Mouse (Mus musculus): ENCODE results near the gene Notch3. TPM values are rescaled to one million over a fixed set of nuclear protein-coding genes. Genes with fewer than 3 reads are reported as not detected.
"Not testable (repeated sequence)": the region's sequence is repeated elsewhere in the genome, so short reads cannot be mapped to it uniquely, and the experiment has no call there.

Notch3 gene
- total RNA-seq, 1 experiment, result 37.4 TPM

DNA sequence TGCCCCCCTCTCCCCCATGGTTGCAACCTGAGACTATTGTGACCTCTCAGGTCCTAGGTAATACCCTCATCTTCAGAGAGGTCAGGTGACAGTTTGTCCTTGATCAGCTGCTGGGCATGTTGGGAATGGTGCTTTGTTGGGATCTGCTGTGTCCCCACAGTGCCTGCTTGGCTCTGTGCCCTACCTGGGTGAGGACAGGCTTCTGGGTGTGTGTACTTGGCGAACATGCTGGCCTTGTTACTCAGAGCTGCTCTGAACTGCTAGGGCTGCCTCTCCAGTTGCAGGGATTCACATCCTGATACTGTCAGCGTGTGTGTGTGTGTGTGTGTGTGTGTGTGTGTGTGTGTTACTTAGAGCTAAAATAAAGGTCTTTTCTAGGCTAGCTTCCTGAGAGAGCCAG, 56.2 kb downstream of the Notch3 start:
- H3K4me3 ChIP-seq (ENCODE audit: insufficient read depth in 1 of 2, low read depth in 1 of 2, low read length in 2 of 2, poor library complexity in 1 of 2, severe bottlenecking in 1 of 2), result no peak overlapping the region
- no peaks in the 10 kb centered on the region for H3K9me3 ChIP-seq (ENCODE audit: control insufficient read depth, insufficient read depth, low read depth, low read length)
- in situ Hi-C loops (cut with MboI; ENCODE audit: low sequenced_read_pairs in 2 of 2, unreplicated experiment in 2 of 2), result no loop called here
- TF ChIP-seq ZC3H11A (IDR thresholded peaks at IDR 0.05; ENCODE audit: borderline replicate concordance, low read depth, low read length) (no peak), MAFK (IDR thresholded peaks at IDR 0.05; ENCODE audit: insufficient read depth, low read depth, low read length) (no peak), ZNF384 (IDR thresholded peaks at IDR 0.05; ENCODE audit: low read depth, low read length) (no peak)
- H3K36me3 ChIP-seq (ENCODE audit: control insufficient read depth, insufficient read depth, low read length, poor library complexity, severe bottlenecking), result no peaks in the 10 kb centered on the region
- no peak for DNase-seq (ENCODE audit: low read depth, low spot score)
- peaks cover 0 to 7% of the 10 kb centered on the region in 2 experiments; a peak in 1 of 4 replicates for H3K4me1 ChIP-seq (ENCODE audit: control insufficient read depth in 2 of 2, insufficient read depth in 2 of 2, low read length in 2 of 2, poor library complexity in 1 of 2)
- no peak overlapping the region for H3K27ac ChIP-seq (ENCODE audit: insufficient read depth, low read depth, low read length, poor library complexity, severe bottlenecking)
- no peak overlapping the region for H3K9ac ChIP-seq (ENCODE audit: insufficient read depth, low read depth, low read length, poor library complexity, severe bottlenecking)

DNA sequence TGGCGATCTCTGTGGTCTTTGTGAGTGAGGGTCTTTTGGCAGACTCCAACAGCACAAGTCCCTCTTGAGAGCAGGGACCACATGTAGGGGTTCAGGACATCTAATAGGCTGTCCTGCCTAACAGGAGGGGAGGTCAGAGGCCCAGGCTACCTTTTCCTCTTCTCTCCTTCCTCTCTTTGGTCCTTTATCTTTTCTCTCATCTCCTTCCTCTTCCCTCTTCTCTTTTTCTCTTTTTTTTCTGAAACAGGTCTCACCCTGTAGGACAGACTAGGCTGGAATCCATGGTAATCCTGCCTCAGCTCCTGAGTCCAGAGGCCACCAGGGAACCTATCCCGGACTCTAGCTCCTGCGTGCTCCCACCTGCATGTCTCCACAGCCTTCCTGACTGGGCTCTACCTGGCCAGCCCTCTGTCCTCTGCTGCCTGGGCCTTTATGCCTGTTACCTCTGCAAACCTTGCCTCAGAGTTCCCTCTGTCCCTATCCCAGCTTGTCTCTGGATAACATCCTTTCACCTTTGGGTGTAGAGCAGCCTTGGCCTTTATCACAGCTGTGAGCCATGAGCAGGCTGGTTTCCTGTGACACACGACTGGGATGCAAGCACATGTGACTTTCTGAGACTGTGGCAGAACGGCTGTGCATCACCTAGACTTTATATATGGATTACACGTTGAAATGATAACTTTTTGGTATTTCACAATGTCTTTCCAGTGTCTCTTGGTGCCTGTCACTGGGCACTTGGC, 57.3 kb downstream of the Notch3 start:
- Histone ChIP-seq H3K9me3 (ENCODE audit: control insufficient read depth, insufficient read depth, low read depth, low read length) (no peaks in the 10 kb centered on the region), H3K4me3 (ENCODE audit: insufficient read depth in 1 of 2, low read depth in 1 of 2, low read length in 2 of 2, poor library complexity in 1 of 2, severe bottlenecking in 1 of 2) (no peak overlapping the region), H3K36me3 (ENCODE audit: control insufficient read depth, insufficient read depth, low read length, poor library complexity, severe bottlenecking) (no peaks in the 10 kb centered on the region), H3K27ac (ENCODE audit: insufficient read depth, low read depth, low read length, poor library complexity, severe bottlenecking) (no peak overlapping the region), H3K4me1 (ENCODE audit: control insufficient read depth in 2 of 2, insufficient read depth in 2 of 2, low read length in 2 of 2, poor library complexity in 1 of 2) (peaks cover 0 to 4% of the 10 kb centered on the region in 2 experiments; a peak in 1 of 4 replicates), H3K9ac (ENCODE audit: insufficient read depth, low read depth, low read length, poor library complexity, severe bottlenecking) (no peak overlapping the region)
- DNase-seq (ENCODE audit: low read depth, low spot score), result no peak
- TF ChIP-seq HCFC1 (IDR thresholded peaks at IDR 0.05; ENCODE audit: borderline replicate concordance, insufficient read depth, low read length) (no peak), ZNF384 (IDR thresholded peaks at IDR 0.05; ENCODE audit: low read depth, low read length) (no peak), MAFK (IDR thresholded peaks at IDR 0.05; ENCODE audit: insufficient read depth, low read depth, low read length) (no peak), CHD2 (IDR thresholded peaks at IDR 0.05; ENCODE audit: low read depth, low read length) (no peak), ZC3H11A (IDR thresholded peaks at IDR 0.05; ENCODE audit: borderline replicate concordance, low read depth, low read length) (no peak)
- in situ Hi-C loops (cut with MboI; ENCODE audit: low sequenced_read_pairs in 2 of 2, unreplicated experiment in 2 of 2), result no loop called here

DNA sequence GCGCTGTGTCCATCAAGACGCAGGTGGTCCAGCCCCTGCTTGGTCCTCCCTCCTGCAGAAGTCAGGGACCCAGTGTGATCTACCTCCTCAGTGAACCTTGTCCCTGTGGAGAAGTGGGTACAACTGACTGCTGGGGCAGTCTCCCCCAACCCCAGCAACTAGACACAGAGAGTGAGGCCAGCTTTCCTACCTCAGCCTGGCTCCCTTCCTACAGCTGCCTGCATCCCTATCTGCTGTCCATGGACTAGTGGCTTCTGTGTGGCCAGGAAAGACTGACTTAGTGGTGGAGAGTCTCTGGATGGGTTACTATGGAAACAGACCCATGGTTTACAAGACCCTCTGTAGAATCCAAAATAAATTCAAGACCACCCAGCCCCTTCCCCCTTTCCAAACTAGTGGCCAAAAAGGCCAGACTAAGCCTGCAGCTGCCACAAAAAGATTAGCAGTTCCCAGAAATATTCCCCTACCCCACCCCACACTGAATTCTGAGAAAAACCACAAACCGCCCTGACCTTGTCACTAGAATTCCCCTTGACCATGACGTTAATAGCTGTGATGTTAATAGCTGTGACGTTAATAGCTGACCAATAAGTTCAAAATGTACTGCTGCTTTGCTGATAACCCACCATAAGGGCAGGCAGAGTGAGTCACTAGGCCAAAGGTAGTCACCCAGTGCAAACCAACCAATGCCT, 58.2 kb downstream of the Notch3 start:
- in situ Hi-C loops (cut with MboI; ENCODE audit: low sequenced_read_pairs in 2 of 2, unreplicated experiment in 2 of 2); H3K4me1 ChIP-seq (ENCODE audit: control insufficient read depth in 2 of 2, insufficient read depth in 2 of 2, low read length in 2 of 2, poor library complexity in 1 of 2); H3K4me3 ChIP-seq (ENCODE audit: insufficient read depth in 1 of 2, low read depth in 1 of 2, low read length in 2 of 2, poor library complexity in 1 of 2, severe bottlenecking in 1 of 2); H3K9me3 ChIP-seq (ENCODE audit: control insufficient read depth, insufficient read depth, low read depth, low read length); DNase-seq (ENCODE audit: low read depth, low spot score); H3K27ac ChIP-seq (ENCODE audit: insufficient read depth, low read depth, low read length, poor library complexity, severe bottlenecking); H3K9ac ChIP-seq (ENCODE audit: insufficient read depth, low read depth, low read length, poor library complexity, severe bottlenecking); H3K36me3 ChIP-seq (ENCODE audit: control insufficient read depth, insufficient read depth, low read length, poor library complexity, severe bottlenecking): not testable (repeated sequence)

DNA sequence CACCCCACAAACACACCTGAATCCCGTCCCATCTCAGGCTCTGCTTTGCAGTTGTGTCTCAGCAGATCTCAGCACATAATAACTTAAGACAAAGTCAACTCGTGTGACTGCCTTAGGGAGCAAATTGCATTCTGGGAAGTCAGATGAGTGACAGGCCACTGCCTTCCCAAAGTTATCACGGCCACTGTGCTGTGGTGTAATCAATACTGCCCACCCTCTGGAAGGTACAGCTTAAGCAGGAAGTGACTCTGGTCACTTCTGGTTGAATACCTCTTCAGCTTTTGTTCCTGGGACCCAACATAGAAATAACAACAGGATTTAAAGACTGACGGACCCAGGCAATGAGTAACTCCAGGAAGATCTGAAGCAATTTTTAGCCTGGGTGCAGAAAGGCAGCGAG, 58.8 kb downstream of the Notch3 start:
- TF ChIP-seq HCFC1 (IDR thresholded peaks at IDR 0.05; ENCODE audit: borderline replicate concordance, insufficient read depth, low read length) (no peak), ZC3H11A (IDR thresholded peaks at IDR 0.05; ENCODE audit: borderline replicate concordance, low read depth, low read length) (no peak), CHD2 (IDR thresholded peaks at IDR 0.05; ENCODE audit: low read depth, low read length) (no peak), ZNF384 (IDR thresholded peaks at IDR 0.05; ENCODE audit: low read depth, low read length) (no peak), MAFK (IDR thresholded peaks at IDR 0.05; ENCODE audit: insufficient read depth, low read depth, low read length) (no peak)
- H3K9me3 ChIP-seq (ENCODE audit: control insufficient read depth, insufficient read depth, low read depth, low read length), result no peaks in the 10 kb centered on the region
- no peaks in the 10 kb centered on the region for H3K36me3 ChIP-seq (ENCODE audit: control insufficient read depth, insufficient read depth, low read length, poor library complexity, severe bottlenecking)
- no peak for DNase-seq (ENCODE audit: low read depth, low spot score)
- peaks cover 0 to under 1% of the 10 kb centered on the region in 2 experiments; a peak in 1 of 4 replicates for H3K4me1 ChIP-seq (ENCODE audit: control insufficient read depth in 2 of 2, insufficient read depth in 2 of 2, low read length in 2 of 2, poor library complexity in 1 of 2)
- H3K9ac ChIP-seq (ENCODE audit: insufficient read depth, low read depth, low read length, poor library complexity, severe bottlenecking), result no peak overlapping the region
- no peak overlapping the region for H3K27ac ChIP-seq (ENCODE audit: insufficient read depth, low read depth, low read length, poor library complexity, severe bottlenecking)
- in situ Hi-C loops (cut with MboI; ENCODE audit: low sequenced_read_pairs in 2 of 2, unreplicated experiment in 2 of 2), result no loop called here
- no peak overlapping the region for H3K4me3 ChIP-seq (ENCODE audit: insufficient read depth in 1 of 2, low read depth in 1 of 2, low read length in 2 of 2, poor library complexity in 1 of 2, severe bottlenecking in 1 of 2)

Measured in ES-E14 (cell line).